Mouse (Mus musculus) kidney, embryonic 15.5 days (tissue): Measurements from ENCODE around the gene Ankrd11. TPM values are rescaled to one million over a fixed set of nuclear protein-coding genes. Genes with fewer than 3 reads are reported as not detected.

Source experiments
- ATAC-seq: fragments of 200-750 bp; cut with Nextera tagmentation; replicated peaks from 2 replicates; pipeline ENCODE4 v1.8.0; 2017; ENCODE audit warnings: moderate TSS enrichment; ENCODE audit not compliant: low FRiP score
- H3K27ac ChIP-seq: fragments of 300-500 bp; sonication (generic); 2 replicates; pipeline ENCODE4 v1.5.1; 2015; ENCODE audit warnings: mild to moderate bottlenecking, inconsistent platforms
- H3K27me3 ChIP-seq: fragments of 300-500 bp; sonication (generic); 2 replicates; pipeline ENCODE4 v1.6.1; 2015; ENCODE audit warnings: inconsistent platforms
- H3K36me3 ChIP-seq: fragments of 300-500 bp; sonication (generic); 2 replicates; pipeline ENCODE4 v1.6.1; 2015; ENCODE audit warnings: inconsistent platforms
- H3K4me1 ChIP-seq: fragments of 300-500 bp; sonication (generic); 2 replicates; pipeline ENCODE4 v1.6.1; 2015; ENCODE audit warnings: inconsistent platforms
- H3K4me2 ChIP-seq: fragments of 300-500 bp; sonication (generic); 2 replicates; pipeline ENCODE4 v1.6.1; 2015; ENCODE audit warnings: moderate library complexity, mild to moderate bottlenecking, inconsistent platforms
- H3K4me3 ChIP-seq: fragments of 300-500 bp; sonication (generic); replicated peaks from 2 replicates; pipeline ENCODE4 v1.5.1; 2015; ENCODE audit warnings: mild to moderate bottlenecking, inconsistent platforms
- H3K9ac ChIP-seq: fragments of 300-500 bp; sonication (generic); 2 replicates; pipeline ENCODE4 v1.6.1; 2015; ENCODE audit warnings: mild to moderate bottlenecking, inconsistent platforms
- H3K9me3 ChIP-seq: fragments of 300-500 bp; sonication (generic); replicated peaks from 2 replicates; pipeline ENCODE4 v1.6.1; 2016; ENCODE audit warnings: inconsistent platforms
- WGBS: fragments of 180-500 bp; shearing (Covaris S2); methylation state at CpG from one replicate; pipeline ENCODE4 v1.1.7; 2015; ENCODE audit warnings: mixed read lengths; 5-methylcytosine and 5-hydroxymethylcytosine counted together
- polyA plus RNA-seq: library from polyadenylated mRNA; unstranded; fragments of >200 nt; fragmentation: Nextera tagmentation; extraction: Ambion mirVana; gene quantifications from 2 replicates; pipeline ENCODE4 v1.2.1, GENCODE M21; 2015

The Ankrd11 gene
- polyA plus RNA-seq, 1 experiment from 2014 or later = 33.5 TPM

DNA sequence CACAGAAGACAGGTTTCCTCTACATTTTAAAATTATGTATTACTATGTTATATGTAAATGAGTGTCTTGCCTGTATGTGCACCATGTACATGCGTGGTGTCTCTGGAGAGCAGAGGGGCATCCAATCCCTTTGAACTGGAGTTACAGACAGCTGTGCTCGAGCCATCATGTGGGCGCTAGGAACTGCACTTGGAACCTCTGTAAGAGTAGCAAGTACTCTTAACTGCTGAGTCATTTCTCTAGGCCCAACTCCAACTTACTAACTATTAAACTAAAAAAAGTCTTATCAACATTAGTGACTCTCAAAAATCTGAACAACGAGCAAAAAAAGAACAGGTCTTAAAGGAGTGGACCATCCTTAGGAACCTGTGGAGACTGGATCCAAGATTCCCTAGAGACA lies 66.0 kb downstream of the Ankrd11 start:
- Histone ChIP-seq H3K4me3 (no peak overlapping the region), H3K36me3 (peaks cover 18% of the 10 kb centered on the region), H3K9ac (no peak overlapping the region), H3K4me1 (peaks cover 17% of the 10 kb centered on the region), H3K4me2 (no peak overlapping the region), H3K27me3 (no peaks in the 10 kb centered on the region), H3K27ac (no peak overlapping the region), H3K9me3 (no peaks in the 10 kb centered on the region)
- WGBS = 96% methylated on average over 4 of the region's 4 CpGs
- no peak for ATAC-seq

DNA sequence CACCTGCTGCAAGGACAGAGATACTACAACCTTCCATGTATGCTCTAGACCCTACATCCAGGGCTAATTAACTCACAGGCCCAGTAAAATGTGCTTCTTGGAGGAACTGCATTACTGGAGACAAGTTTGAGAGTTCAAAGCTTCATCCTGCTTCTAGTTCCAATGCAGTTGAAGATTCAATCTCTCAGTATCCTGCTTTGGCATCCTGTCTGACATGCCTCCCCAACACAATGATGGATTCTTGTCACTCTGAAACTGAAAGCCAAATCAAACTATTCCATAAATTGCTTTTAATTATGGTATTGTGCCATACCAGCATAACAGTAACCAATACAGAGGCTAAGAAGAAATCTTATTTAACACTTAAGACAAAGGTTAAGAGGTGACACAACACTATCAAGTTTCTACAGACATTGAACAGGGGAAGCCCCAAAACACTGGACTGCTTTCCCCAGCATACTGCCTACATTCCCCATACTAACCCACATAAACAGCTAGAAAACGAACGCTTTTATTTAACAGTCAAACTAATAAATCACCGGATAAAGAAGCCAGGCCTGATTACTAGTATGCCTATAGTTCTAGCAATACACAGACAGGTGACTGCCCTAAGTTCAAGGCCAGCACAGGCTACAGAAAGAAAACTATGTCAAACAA lies 72.0 kb downstream of the Ankrd11 start:
- peaks cover 42% of the 10 kb centered on the region for H3K36me3 ChIP-seq
- 74% methylated on average over 3 of the region's 3 CpGs for WGBS
- no peaks in the 10 kb centered on the region for H3K4me1 ChIP-seq
- H3K27ac ChIP-seq = no peak overlapping the region
- H3K9ac ChIP-seq = no peak overlapping the region
- no peak for ATAC-seq
- no peaks in the 10 kb centered on the region for H3K27me3 ChIP-seq
- no peak overlapping the region for H3K4me3 ChIP-seq
- H3K9me3 ChIP-seq = no peaks in the 10 kb centered on the region
- H3K4me2 ChIP-seq = no peak overlapping the region

DNA sequence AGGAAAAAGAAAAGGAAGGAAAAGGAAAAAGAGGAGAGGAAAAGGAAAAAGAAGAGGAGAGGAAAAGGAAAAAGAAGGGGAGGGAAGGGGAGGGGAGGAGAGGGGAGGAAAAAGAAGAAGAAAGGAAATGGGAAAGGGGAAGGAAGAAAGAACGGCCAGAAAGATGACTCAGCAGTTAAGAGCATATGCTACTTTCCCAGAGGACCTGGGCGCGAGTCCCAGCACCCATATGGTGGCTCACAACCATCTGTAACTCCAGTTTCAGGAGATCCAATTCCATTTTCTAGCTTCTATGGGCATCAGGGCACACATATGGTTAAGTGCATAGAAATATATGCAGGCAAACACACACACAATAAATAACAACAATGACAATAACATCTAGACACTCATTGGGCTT lies 73.9 kb downstream of the Ankrd11 start:
- Histone ChIP-seq H3K4me1 (peaks cover 6% of the 10 kb centered on the region; the same call in 1 of the 2 replicates), H3K27me3 (no peaks in the 10 kb centered on the region), H3K4me3 (no peak overlapping the region), H3K9ac (no peak overlapping the region), H3K4me2 (no peak overlapping the region), H3K36me3 (peaks cover 30% of the 10 kb centered on the region), H3K9me3 (no peaks in the 10 kb centered on the region), H3K27ac (no peak overlapping the region)
- WGBS = 88% methylated on average over 3 of the region's 3 CpGs
- ATAC-seq = no peak

DNA sequence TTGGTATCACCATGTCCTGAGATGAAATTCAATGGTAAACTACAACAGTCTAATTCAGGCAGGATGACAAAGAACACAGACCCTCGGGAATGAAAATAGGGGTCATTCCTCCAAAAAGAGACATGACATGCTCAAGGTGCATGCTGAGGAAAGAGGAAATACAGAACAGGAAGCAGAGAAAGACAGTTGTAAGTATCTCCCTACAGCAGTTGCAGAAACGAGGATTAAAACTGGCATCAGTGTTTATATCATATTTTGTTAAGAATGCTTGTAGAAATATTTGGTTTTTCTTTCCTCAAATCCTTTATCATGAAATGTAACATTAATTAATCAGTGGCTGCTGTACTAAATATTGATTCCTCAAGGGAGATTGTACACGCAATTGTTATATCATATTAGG lies 75.4 kb downstream of the Ankrd11 start:
- WGBS = 80% methylated on average over 3 of the region's 3 CpGs
- H3K36me3 ChIP-seq = peaks cover 28% of the 10 kb centered on the region
- ATAC-seq = no peak
- peaks cover 20% of the 10 kb centered on the region for H3K4me1 ChIP-seq
- H3K4me3 ChIP-seq = no peak overlapping the region
- H3K4me2 ChIP-seq = no peak overlapping the region
- no peaks in the 10 kb centered on the region for H3K9me3 ChIP-seq
- H3K27ac ChIP-seq = no peak overlapping the region
- no peaks in the 10 kb centered on the region for H3K27me3 ChIP-seq
- H3K9ac ChIP-seq = no peak overlapping the region

DNA sequence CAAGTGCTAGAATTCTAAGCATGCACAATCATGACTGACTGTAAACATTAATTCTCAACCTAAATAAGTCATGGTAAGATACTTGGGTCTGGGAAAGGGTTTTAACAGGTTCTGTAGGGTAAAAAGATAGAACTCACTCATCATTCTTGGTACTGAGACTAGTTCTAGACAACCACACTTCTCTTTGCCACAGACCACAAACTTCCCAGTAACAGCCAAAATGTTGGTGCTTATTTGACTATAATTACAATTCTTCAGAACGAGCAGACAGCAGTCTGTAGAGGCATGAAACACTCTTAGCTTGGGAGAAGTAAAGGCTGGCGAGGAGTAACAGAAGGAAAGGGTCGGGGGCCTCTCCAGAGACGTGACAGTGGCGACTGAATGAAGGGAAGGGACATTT lies 80.0 kb downstream of the Ankrd11 start:
- WGBS = 51% methylated on average over 5 of the region's 5 CpGs
- Histone ChIP-seq H3K36me3 (no peaks in the 10 kb centered on the region), H3K27me3 (no peaks in the 10 kb centered on the region), H3K4me2 (no peak overlapping the region), H3K4me3 (no peak overlapping the region), H3K27ac (no peak overlapping the region), H3K4me1 (peaks cover 34% of the 10 kb centered on the region), H3K9ac (no peak overlapping the region), H3K9me3 (no peaks in the 10 kb centered on the region)
- no peak for ATAC-seq

DNA sequence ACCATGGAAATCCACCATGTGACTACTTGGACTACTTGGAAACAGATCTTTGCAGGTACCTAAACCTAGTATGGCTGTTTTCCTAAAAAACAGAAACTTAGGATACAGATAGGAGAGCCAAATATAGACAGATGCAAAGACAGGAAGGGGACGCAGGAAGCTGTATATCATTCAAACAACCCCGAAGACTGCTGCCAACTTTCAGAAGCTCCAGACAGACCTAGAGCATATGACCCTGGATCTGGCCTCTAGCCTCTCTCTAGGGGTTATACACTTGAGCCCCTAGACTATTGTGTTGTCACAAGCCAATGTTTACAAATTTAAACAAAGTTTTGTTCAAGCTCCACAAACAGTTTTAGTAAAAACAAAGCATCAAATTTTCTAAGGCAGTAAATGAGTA lies 80.6 kb downstream of the Ankrd11 start:
- H3K4me2 ChIP-seq = 0 out of 2 replicates have a peak overlapping the region, but pooled peaks have one; percentile 4
- H3K9me3 ChIP-seq = no peaks in the 10 kb centered on the region
- 0 out of 2 replicates have a peak overlapping the region, but pooled peaks have one; percentile 27 for H3K27ac ChIP-seq
- WGBS = 9% methylated on average over 2 of the region's 2 CpGs
- H3K27me3 ChIP-seq = no peaks in the 10 kb centered on the region
- no peak overlapping the region for H3K9ac ChIP-seq
- H3K4me3 ChIP-seq = no peak overlapping the region
- H3K36me3 ChIP-seq = no peaks in the 10 kb centered on the region
- peaks cover 34% of the 10 kb centered on the region for H3K4me1 ChIP-seq
- ATAC-seq = no peak

DNA sequence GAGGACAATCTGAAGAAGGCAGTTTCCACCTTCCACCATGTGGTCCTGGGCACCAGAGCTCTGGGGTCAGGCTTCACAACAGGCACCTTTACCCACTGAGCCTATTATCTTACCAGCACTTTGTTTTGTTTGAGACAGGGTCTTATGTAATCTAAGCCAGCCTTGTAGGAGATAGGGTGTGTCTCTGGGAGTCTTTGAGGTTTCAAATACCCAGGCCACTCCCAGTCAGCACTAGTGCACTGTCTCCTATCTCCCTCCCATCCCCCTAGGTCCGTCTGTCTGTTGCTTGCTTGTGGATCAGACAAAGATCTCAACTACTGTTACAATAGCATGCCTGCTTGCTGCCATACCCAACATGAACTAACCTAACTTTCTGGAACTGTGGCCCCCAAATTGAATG lies 81.1 kb downstream of the Ankrd11 start:
- Histone ChIP-seq H3K4me1 (peaks cover 34% of the 10 kb centered on the region), H3K9ac (no peak overlapping the region), H3K27ac (0 out of 2 replicates have a peak overlapping the region, but pooled peaks have one; percentile 27), H3K36me3 (no peaks in the 10 kb centered on the region), H3K9me3 (no peaks in the 10 kb centered on the region), H3K4me3 (no peak overlapping the region), H3K4me2 (0 out of 2 replicates have a peak overlapping the region, but pooled peaks have one; percentile 4), H3K27me3 (no peaks in the 10 kb centered on the region)
- ATAC-seq = 0 out of 2 replicates have a peak, but pooled peaks have one; percentile 36
- 17% methylated on average over 1 of the region's 1 CpGs for WGBS

DNA sequence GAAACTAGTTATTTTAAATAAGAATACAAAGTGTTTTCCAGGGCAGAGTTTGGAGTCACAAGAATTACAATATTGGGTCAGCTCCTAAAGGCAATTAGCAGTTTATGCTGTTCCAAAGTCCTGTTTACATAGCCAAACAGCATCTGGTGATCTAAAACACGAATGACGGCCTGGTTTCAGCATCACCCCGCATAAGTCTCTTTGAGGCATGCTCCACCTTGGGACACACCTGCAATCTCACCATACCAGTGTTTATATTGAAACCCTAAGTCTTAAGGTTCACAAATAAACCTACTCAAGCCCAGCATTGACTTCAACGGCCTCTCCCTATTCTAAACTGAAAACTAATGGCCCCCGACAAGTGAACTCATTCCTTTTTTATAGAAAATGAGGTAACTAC lies 81.8 kb downstream of the Ankrd11 start:
- no peak overlapping the region for H3K4me2 ChIP-seq
- no peak overlapping the region for H3K9ac ChIP-seq
- H3K9me3 ChIP-seq = no peaks in the 10 kb centered on the region
- H3K4me3 ChIP-seq = no peak overlapping the region
- H3K4me1 ChIP-seq = peaks cover 34% of the 10 kb centered on the region
- WGBS = 66% methylated on average over 5 of the region's 5 CpGs
- no peaks in the 10 kb centered on the region for H3K27me3 ChIP-seq
- H3K27ac ChIP-seq = no peak overlapping the region
- no peaks in the 10 kb centered on the region for H3K36me3 ChIP-seq
- ATAC-seq = no peak

DNA sequence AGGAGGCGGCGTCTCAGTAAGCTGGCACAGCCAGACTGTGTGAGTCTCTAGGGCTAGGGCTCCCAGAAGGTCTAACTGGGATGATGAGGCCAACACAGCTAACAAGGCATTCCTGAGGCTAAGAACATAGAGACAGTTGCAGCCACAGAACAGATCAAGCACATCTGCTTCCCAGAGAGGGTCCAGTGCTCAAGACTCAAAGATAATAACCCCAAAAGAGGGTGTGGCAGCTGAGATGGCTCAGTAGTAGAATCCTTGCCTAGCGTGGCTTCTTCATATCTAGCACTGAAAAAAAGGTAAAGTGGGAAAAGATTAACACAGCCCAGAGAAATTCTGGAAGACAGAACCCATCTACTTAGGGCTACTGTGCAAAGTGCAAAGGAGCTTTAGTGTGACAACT lies 86.1 kb downstream of the Ankrd11 start:
- no peak for ATAC-seq
- no peak overlapping the region for H3K27ac ChIP-seq
- no peak overlapping the region for H3K9ac ChIP-seq
- H3K4me1 ChIP-seq = peaks cover 14% of the 10 kb centered on the region
- no peaks in the 10 kb centered on the region for H3K27me3 ChIP-seq
- H3K9me3 ChIP-seq = no peaks in the 10 kb centered on the region
- no peak overlapping the region for H3K4me3 ChIP-seq
- H3K4me2 ChIP-seq = no peak overlapping the region
- H3K36me3 ChIP-seq = no peaks in the 10 kb centered on the region
- WGBS = 90% methylated on average over 3 of the region's 3 CpGs

DNA sequence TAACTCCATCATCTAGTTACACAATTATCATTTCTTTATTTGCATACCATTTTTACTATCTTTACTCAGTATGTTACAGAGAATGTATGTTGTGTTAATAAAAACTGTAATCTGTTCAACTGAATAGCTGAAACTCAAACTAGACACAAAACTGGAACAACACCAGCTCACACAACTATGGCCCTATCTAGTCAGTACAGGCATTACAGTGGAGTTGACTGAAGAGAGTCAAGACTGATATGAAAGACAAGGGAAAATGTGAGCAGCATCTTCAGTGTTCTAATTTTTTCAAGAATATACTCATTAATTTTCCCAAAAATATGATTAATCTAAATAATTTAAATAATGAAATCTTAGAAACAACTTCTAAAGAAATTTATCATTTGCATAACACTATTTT lies 86.9 kb downstream of the Ankrd11 start:
- Histone ChIP-seq H3K9ac (no peak overlapping the region), H3K27ac (no peak overlapping the region), H3K27me3 (no peaks in the 10 kb centered on the region), H3K4me3 (no peak overlapping the region), H3K9me3 (no peaks in the 10 kb centered on the region), H3K36me3 (no peaks in the 10 kb centered on the region), H3K4me1 (peaks cover 8% of the 10 kb centered on the region; the same call in 1 of the 2 replicates), H3K4me2 (no peak overlapping the region)
- no peak for ATAC-seq

DNA sequence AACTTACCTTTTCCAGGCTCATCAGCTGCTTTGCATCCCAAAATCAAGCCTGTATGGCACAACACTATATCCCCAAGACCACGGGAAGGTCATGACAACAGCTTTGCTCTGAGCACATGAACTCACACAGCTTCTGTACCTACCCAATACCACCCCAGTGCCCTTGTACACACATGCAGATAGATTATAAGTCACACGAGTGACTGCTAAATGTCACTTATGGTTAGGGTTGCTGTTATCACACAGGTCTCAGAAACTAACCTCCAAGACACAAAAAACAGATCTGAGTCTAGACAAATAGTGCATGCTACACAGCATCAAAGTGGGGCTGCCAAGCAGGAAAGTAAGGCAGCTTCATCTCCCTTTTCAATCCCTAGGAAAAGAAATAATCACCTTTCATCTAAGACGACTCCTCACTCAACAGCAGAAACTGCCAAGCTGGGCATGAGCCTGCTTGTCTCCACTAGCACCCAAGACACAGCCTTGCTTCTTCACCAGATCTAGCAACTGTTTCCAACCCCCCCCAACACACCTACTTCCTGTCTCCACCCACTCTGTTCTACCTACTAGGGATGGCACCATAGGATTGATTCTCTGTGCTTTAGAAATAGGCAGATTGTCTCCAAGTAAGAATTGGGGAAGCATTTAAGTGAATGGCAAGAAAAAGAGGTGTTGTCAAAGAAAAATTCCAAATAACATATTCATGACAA lies 87.8 kb downstream of the Ankrd11 start:
- Histone ChIP-seq H3K9ac (no peak overlapping the region), H3K27me3 (no peaks in the 10 kb centered on the region), H3K4me2 (no peak overlapping the region), H3K9me3 (no peaks in the 10 kb centered on the region), H3K27ac (no peak overlapping the region), H3K4me1 (peaks cover 17% of the 10 kb centered on the region), H3K4me3 (no peak overlapping the region), H3K36me3 (no peaks in the 10 kb centered on the region)
- WGBS = 77% methylated on average over 3 of the region's 3 CpGs
- no peak for ATAC-seq

DNA sequence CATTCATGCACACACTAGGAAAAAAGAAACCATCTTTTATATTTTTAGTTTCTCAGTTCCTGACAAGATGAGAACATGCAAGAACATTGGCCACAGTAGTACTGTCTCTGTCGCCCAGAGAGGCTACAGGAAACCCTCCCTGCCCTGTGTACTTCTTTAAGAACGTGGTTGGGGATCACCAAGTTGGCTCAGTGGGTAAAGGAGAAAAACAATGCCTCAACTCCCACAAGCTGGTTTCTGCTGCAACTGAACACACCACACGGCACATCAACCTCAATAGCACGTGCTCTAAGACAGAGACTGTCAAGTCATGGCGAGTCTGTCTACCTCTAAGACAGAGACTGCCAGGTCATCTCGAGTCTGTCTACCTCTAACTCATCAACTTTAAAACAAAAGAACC lies 89.0 kb downstream of the Ankrd11 start:
- ATAC-seq = no peak

More for the DNA sequence above, 89.0 kb downstream of the Ankrd11 start:
- H3K27ac ChIP-seq = no peak overlapping the region
- no peak overlapping the region for H3K4me3 ChIP-seq
- peaks cover 23% of the 10 kb centered on the region for H3K4me1 ChIP-seq
- H3K27me3 ChIP-seq = no peaks in the 10 kb centered on the region
- no peak overlapping the region for H3K9ac ChIP-seq
- 91% methylated on average over 6 of the region's 6 CpGs for WGBS
- no peak overlapping the region for H3K4me2 ChIP-seq
- H3K9me3 ChIP-seq = no peaks in the 10 kb centered on the region
- H3K36me3 ChIP-seq = no peaks in the 10 kb centered on the region
